Mouse (Mus musculus) liver, postnatal 0 days (tissue): ENCODE measurements around the gene Slc4a1ap. TPM values are rescaled to one million over a fixed set of nuclear protein-coding genes. Genes with fewer than 3 reads are reported as not detected.
"Not testable (repeated sequence)": the region's sequence is repeated elsewhere in the genome, so short reads cannot be mapped to it uniquely, and the experiment has no call there.

ENCODE experiments used
- ATAC-seq: fragments of 200-750 bp; cut with Nextera tagmentation; 2 replicates; pipeline ENCODE4 v1.8.0; 2017; ENCODE audit warnings: mild to moderate bottlenecking, moderate library complexity
- DNase-seq: peaks from one replicate; pipeline ENCODE4 v3.0.0-alpha.2; 2016
- H3K27ac ChIP-seq: fragments of 300-500 bp; sonication (generic); 2 replicates; pipeline ENCODE4 v1.5.1; 2014; ENCODE audit warnings: antibody characterized with exemption, moderate library complexity, mild to moderate bottlenecking, low read depth
- H3K27me3 ChIP-seq: fragments of 300-500 bp; sonication (generic); 2 replicates; pipeline ENCODE4 v1.6.1; 2014; ENCODE audit warnings: low read length, control low read depth, mixed read lengths; ENCODE audit not compliant: insufficient read depth
- H3K36me3 ChIP-seq: fragments of 300-500 bp; sonication (generic); replicated peaks from 2 replicates; pipeline ENCODE4 v1.6.1; 2014; ENCODE audit warnings: mild to moderate bottlenecking, control low read depth, low read length, moderate library complexity, mixed read lengths; ENCODE audit not compliant: insufficient read depth
- H3K4me1 ChIP-seq: fragments of 300-500 bp; sonication (generic); 2 replicates; pipeline ENCODE4 v1.6.1; 2014; ENCODE audit warnings: antibody characterized with exemption, mild to moderate bottlenecking, control low read depth; ENCODE audit not compliant: insufficient read depth
- H3K4me2 ChIP-seq: fragments of 300-500 bp; sonication (generic); 2 replicates; pipeline ENCODE4 v1.6.1; 2014; ENCODE audit warnings: low read depth, mild to moderate bottlenecking, low read length, moderate library complexity, mixed read lengths
- H3K4me3 ChIP-seq: fragments of 300-500 bp; sonication (generic); 2 replicates; pipeline ENCODE4 v1.5.1; 2014; ENCODE audit warnings: low read depth, low read length
- H3K9ac ChIP-seq: fragments of 300-500 bp; sonication (generic); replicated peaks from 2 replicates; pipeline ENCODE4 v1.6.1; 2014; ENCODE audit warnings: mild to moderate bottlenecking, moderate library complexity
- H3K9me3 ChIP-seq: fragments of 300-500 bp; sonication (generic); 2 replicates; pipeline ENCODE4 v1.6.1; 2016; ENCODE audit warnings: mild to moderate bottlenecking, control low read depth, low read length, mixed read lengths
- CTCF ChIP-seq: sonication (generic); IDR thresholded peaks from 2 replicates; pipeline ENCODE4 v1.5.1; 2016; ENCODE audit warnings: antibody characterized with exemption, low read depth
- EP300 ChIP-seq: IDR thresholded peaks from 2 replicates; pipeline ENCODE4 v1.6.1; 2016; ENCODE audit warnings: antibody characterized with exemption, low read depth, mild to moderate bottlenecking
- WGBS: fragments of 180-500 bp; shearing (Covaris S2); extraction: QIAGEN DNeasy Blood & Tissue Kit; methylation state at CpG from one replicate; pipeline ENCODE4 v1.1.7; 2014; ENCODE audit not compliant: insufficient replicate concordance; 5-methylcytosine and 5-hydroxymethylcytosine counted together
- polyA plus RNA-seq: library from polyadenylated mRNA; unstranded; fragments of >200 nt; fragmentation: Nextera tagmentation; extraction: Ambion mirVana; gene quantifications from 2 replicates; pipeline ENCODE4 v1.2.1, GENCODE M21; 2015

The Slc4a1ap gene
- polyA plus RNA-seq, 1 experiment from 2014 or later: 8.7 TPM

DNA sequence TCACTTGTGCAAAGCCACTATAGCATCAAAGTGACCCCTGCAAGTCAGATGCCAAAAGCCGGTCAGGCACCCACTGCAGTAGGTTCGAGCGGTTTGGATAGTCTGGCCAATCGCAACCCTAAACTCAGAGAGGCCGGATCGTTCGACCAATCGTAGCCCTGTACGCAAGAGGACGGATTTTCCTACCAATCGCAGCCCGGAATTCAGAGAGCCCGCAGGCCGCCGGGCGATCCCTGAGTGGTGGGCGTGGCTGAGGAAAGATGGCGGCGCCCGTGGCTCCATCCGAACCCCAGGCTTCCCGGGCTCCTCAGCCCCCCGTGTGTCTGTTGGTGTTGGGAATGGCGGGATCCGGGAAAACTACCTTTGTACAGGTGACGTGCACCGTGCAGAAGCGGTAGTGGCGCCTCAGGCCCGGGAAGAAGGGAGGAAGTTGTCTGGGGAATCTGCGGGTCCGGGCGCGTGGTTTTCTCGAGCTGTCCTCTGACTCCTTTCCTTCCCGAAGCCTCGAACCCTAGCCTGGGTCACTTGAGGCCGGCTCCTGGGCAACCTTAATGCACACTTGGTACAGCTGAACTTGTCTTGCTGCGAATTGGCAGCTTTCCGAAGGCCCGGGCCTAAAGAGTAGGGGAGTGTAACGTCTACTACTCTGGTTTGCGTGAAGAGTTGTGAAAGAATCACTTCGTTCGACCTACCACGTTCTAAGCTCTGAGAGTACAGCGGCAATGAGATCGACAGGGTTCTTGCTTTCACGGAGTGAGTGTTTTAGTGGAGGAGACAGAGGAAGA, 32.1 kb upstream of the Slc4a1ap start, which contains the start of gene Gpn1:
TSS of gene Gpn1 (plus strand) at position 229 of the 785 bp plus-strand sequence.
- DNase-seq (peak; percentile 90), ATAC-seq (peak; percentile 100)
- peaks cover 8% of the 10 kb centered on the region for H3K4me1 ChIP-seq
- no peaks in the 10 kb centered on the region for H3K27me3 ChIP-seq
- H3K9ac ChIP-seq: peak within 1 kb of the TSS; percentile 58
- under 1% methylated on average over 49 of the region's 49 CpGs for WGBS
- no peak within 1 kb of the TSS for H3K27ac ChIP-seq
- TF ChIP-seq EP300: no peak
- TF ChIP-seq CTCF: no peak
- peak within 1 kb of the TSS; percentile 68 for H3K4me3 ChIP-seq
- H3K9me3 ChIP-seq: no peaks in the 10 kb centered on the region
- peak within 1 kb of the TSS; percentile 79 for H3K4me2 ChIP-seq
- peaks cover 10% of the 10 kb centered on the region for H3K36me3 ChIP-seq

GRCm38 (mm10) chr5:31504843-31505242, 22.0 kb upstream of the Slc4a1ap start:
- no peaks in the 10 kb centered on the region for H3K9me3 ChIP-seq
- H3K36me3 ChIP-seq: peaks cover 43% of the 10 kb centered on the region
- no peaks in the 10 kb centered on the region for H3K4me1 ChIP-seq
- ATAC-seq (no peak), DNase-seq (no peak)
- TF ChIP-seq EP300 (no peak), CTCF (no peak)
- no peak overlapping the region for H3K4me2 ChIP-seq
- 85% methylated on average over 10 of the region's 10 CpGs for WGBS
- H3K4me3 ChIP-seq: no peak overlapping the region
- no peak overlapping the region for H3K9ac ChIP-seq
- H3K27ac ChIP-seq: no peak overlapping the region
- no peaks in the 10 kb centered on the region for H3K27me3 ChIP-seq

GRCm38 (mm10) chr5:31512481-31512880, 14.3 kb upstream of the Slc4a1ap start:
- Histone ChIP-seq H3K4me2 (no peak overlapping the region), H3K9ac (no peak overlapping the region), H3K36me3 (peaks cover 51% of the 10 kb centered on the region), H3K4me1 (no peaks in the 10 kb centered on the region), H3K27me3 (no peaks in the 10 kb centered on the region), H3K27ac (0 out of 2 replicates have a peak overlapping the region, but pooled peaks have one; percentile 16), H3K4me3 (no peak overlapping the region), H3K9me3 (no peaks in the 10 kb centered on the region)
- ATAC-seq (no peak), DNase-seq (no peak)
- TF ChIP-seq CTCF (no peak), EP300 (no peak)
- 37% methylated on average over 1 of the region's 1 CpGs for WGBS

- DNase-seq: no peak
- ATAC-seq: no peak
- Histone ChIP-seq H3K27ac (no peak overlapping the region), H3K36me3 (peaks cover 45% of the 10 kb centered on the region), H3K4me1 (peaks cover 2% of the 10 kb centered on the region), H3K27me3 (no peaks in the 10 kb centered on the region), H3K9ac (no peak overlapping the region), H3K4me3 (no peak overlapping the region), H3K9me3 (no peaks in the 10 kb centered on the region), H3K4me2 (no peak overlapping the region)
- 78% methylated on average over 6 of the region's 6 CpGs for WGBS
- TF ChIP-seq EP300 (no peak), CTCF (no peak)
Measured at GRCm38 (mm10) chr5:31520556-31520955, 6.2 kb upstream of the Slc4a1ap start.

- DNase-seq: no peak
- Histone ChIP-seq H3K4me2 (peak overlapping the region; percentile 98), H3K4me3 (peak overlapping the region; percentile 100), H3K9me3 (no peaks in the 10 kb centered on the region), H3K36me3 (peaks cover 32% of the 10 kb centered on the region), H3K27ac (peak overlapping the region; percentile 91), H3K4me1 (peaks cover 18% of the 10 kb centered on the region), H3K27me3 (no peaks in the 10 kb centered on the region), H3K9ac (peak overlapping the region; percentile 95)
- peak; percentile 24 for ATAC-seq
- TF ChIP-seq CTCF (no peak), EP300 (no peak)
- WGBS: 2% methylated on average over 39 of the region's 40 CpGs
Measured at GRCm38 (mm10) chr5:31527117-31527680, 404 bp downstream of the Slc4a1ap start.

GRCm38 (mm10) chr5:31527707-31528106, 912 bp downstream of the Slc4a1ap start, which contains the start of gene Supt7l:
Gene Supt7l, minus strand, starts transcription at chr5:31527807.
- peak within 1 kb of the TSS; percentile 91 for H3K27ac ChIP-seq
- H3K36me3 ChIP-seq: peaks cover 34% of the 10 kb centered on the region
- H3K4me1 ChIP-seq: peaks cover 18% of the 10 kb centered on the region
- H3K9me3 ChIP-seq, ATAC-seq, H3K27me3 ChIP-seq, DNase-seq: not testable (repeated sequence)
- H3K9ac ChIP-seq: peak within 1 kb of the TSS; percentile 95
- whole genome bisulfite sequencing: 75% methylated on average over 11 of the region's 11 CpGs
- peak within 1 kb of the TSS; percentile 100 for H3K4me3 ChIP-seq
- H3K4me2 ChIP-seq: peak within 1 kb of the TSS; percentile 98
